ENCODE assay signal across 8 mouse cellular contexts in the genomic region with DNA sequence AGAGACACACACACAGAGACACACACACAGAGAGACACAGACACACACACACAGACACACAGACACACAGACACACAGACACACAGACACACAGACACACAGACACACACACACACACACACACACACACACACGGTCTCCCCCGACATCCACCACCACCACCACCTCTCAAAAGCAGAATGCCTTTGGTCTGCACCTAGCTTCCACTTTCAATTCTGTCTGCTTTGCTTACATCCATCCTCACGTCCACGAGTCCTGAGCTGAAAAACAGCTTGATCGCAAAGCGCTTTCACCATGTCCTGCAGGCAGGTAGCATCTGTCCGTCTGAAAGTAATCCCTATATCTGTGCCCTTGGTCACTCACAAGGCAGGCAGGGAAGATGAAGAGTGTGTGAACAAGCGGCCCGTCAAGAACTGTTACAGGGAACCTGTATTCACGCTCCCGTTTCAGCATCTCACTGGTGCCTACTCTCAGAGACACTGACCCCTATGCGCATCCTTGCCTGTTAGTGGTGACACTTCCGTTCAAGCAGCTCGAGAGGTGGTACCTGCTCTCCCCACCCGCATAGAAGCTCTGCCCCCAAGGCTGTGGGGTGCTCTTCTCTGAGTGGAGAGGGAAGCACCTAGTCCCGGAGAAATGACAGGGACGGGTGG. TPM values are rescaled to one million over a fixed set of nuclear protein-coding genes. Genes with fewer than 3 reads are reported as not detected.
DNase-seq lines count a peak whose midpoint lies in the region; ATAC-seq and TF ChIP-seq lines count a peak whose summit lies in the region.

No protein-coding gene starts in this region.

- peak; percentile 19 to 21 for DNase-seq in heart, postnatal 14 days
- DNase-seq in retina, embryonic 14.5 days (ENCODE audit: low spot score), result peak; percentile 11
- DNase-seq in cerebellum, adult 8-10 months, result no peak
- no peak for DNase-seq in ovary, adult 18-20 months (ENCODE audit: low spot score)
- no peak for DNase-seq in right cerebral cortex, postnatal 10 days (ENCODE audit: low spot score in 2 of 2)

- H3K4me1 ChIP-seq in E14TG2a.4 (replicated peaks; ENCODE audit: low read depth, low read length), result peaks cover 17% of the 10 kb centered on the region
- H3K4me1 ChIP-seq in cortical plate, adult 2 months (ENCODE audit: control insufficient read depth, insufficient read depth, low read length), result no peaks in the 10 kb centered on the region
- H3K4me1 ChIP-seq in liver, embryonic 15.5 days (replicated peaks), result 0 out of 2 replicates have a peak, but pooled peaks cover 5% of the 10 kb centered on the region

- peak overlapping the region; percentile 64 for H3K4me2 ChIP-seq in liver, embryonic 15.5 days

- no peak overlapping the region for H3K9ac ChIP-seq in liver, embryonic 15.5 days

- no peak for TF ChIP-seq CTCF in E14TG2a.4 (conservative IDR thresholded peaks at IDR 0.05; ENCODE audit: low read length)
- no peak for TF ChIP-seq CTCF in cortical plate, adult 2 months (IDR thresholded peaks at IDR 0.05; ENCODE audit: extremely low read depth, insufficient read depth, low read length)

- no peak for TF ChIP-seq POLR2A in cortical plate, adult 2 months (IDR thresholded peaks at IDR 0.05; ENCODE audit: extremely low read depth, insufficient read depth, low read length)

- 24% methylated on average over 17 of the region's 17 CpGs for WGBS in liver, embryonic 15.5 days (ENCODE audit: insufficient replicate concordance)

- H3K9me3 ChIP-seq in E14TG2a.4 (ENCODE audit: low read length), result no peaks in the 10 kb centered on the region
- H3K9me3 ChIP-seq in liver, embryonic 15.5 days (replicated peaks), result no peaks in the 10 kb centered on the region

- intact Hi-C loops in heart, postnatal 14 days (cut with DNase I), result loop anchor here (10.0 kb wide), 1 partner anchor 168 kb away; a partner anchor contains a TSS

- peak overlapping the region; percentile 78 for H3K4me3 ChIP-seq in E14TG2a.4 (replicated peaks; ENCODE audit: low read length)
- peak overlapping the region; percentile 11 for H3K4me3 ChIP-seq in cortical plate, adult 2 months (ENCODE audit: insufficient read depth, low read length)
- peak overlapping the region; percentile 43 for H3K4me3 ChIP-seq in liver, embryonic 15.5 days (replicated peaks)

- peak overlapping the region; percentile 2; the same call in 1 of the 2 replicates for H3K27ac ChIP-seq in cortical plate, adult 2 months (ENCODE audit: insufficient read depth, low read length)
- no peak overlapping the region for H3K27ac ChIP-seq in liver, embryonic 15.5 days (replicated peaks)

- peaks cover 50% of the 10 kb centered on the region for H3K27me3 ChIP-seq in E14TG2a.4 (ENCODE audit: insufficient read depth, low read length)
- peaks cover 48% of the 10 kb centered on the region for H3K27me3 ChIP-seq in liver, embryonic 15.5 days

- H3K36me3 ChIP-seq in E14TG2a.4 (ENCODE audit: insufficient read depth, low read length), result no peaks in the 10 kb centered on the region
- no peaks in the 10 kb centered on the region for H3K36me3 ChIP-seq in liver, embryonic 15.5 days (replicated peaks)

- no peak for ATAC-seq in liver, embryonic 15.5 days (ENCODE audit: insufficient read depth)

RNA-seq across cellular contexts. Expression of a gene that starts 1.5 kb away (rescaled TPM):
- 2.4 TPM in 2 replicates for polyA plus RNA-seq in cortical plate, adult 2 months (2012; rRNA removed)
- total RNA-seq in heart, postnatal 14 days (2021), result 10 to 100 TPM; 11.1 to 13.5 TPM
- polyA plus RNA-seq in liver, embryonic 15.5 days (2015; fragmentation: Nextera tagmentation; extraction: Ambion mirVana), result 0.25 and 0.33 TPM in 2 replicates

Comparison
In these comparisons a context has a peak if more than half of its experiments do, and no peak if none do; other contexts are left out.
1. H3K4me3 ChIP-seq: peak in every context shown above with its lines; median percentile 78 in E14TG2a.4; 43 in liver, embryonic 15.5 days; 11 in cortical plate, adult 2 months.
2. DNase-seq: peak in heart, postnatal 14 days (2 of 2) and retina, embryonic 14.5 days (single experiment); none in cerebellum, adult 8-10 months (single experiment), ovary, adult 18-20 months (single experiment) and right cerebral cortex, postnatal 10 days (0 of 2).